In the genomic region with DNA sequence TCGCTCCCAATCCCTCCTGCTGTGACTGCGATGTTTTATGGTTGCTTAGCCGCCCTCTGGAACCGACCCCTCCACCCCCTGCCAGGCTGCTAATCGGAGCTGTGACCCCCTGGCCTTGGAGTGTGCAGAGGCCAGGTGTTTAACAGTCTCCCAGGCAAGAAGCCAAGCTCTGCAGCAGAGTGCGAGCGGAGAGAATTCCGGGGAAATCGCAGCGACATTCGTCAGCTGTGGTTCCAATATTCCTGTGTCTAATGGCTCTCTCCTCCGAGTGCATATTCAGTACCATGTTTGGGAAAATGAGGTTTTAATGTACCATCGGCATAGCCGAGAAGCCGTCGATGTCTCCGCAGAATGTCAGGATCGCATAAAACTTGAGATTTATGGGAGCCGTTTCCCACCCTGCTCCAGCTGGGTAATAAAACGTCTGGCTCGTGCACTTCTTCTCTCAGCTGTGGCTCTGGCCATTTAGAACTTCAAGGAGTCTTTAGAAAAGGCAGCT, we compare ENCODE assay signal across 8 mouse cellular contexts.
DNase-seq lines count a peak whose midpoint lies in the region; ATAC-seq and TF ChIP-seq lines count a peak whose summit lies in the region.

No protein-coding gene starts in this region.

- DNase-seq in liver, postnatal 0 days: no peak
- DNase-seq in hindlimb bud, embryonic 11.5 days (ENCODE audit: extremely low spot score, low read depth, low spot score): peak; percentile 68
- DNase-seq in lung, postnatal 4 days: peak; percentile 10 to 65
- DNase-seq in B cell, adult 2 months: no peak
- DNase-seq in layer of hippocampus, adult 18-20 months (ENCODE audit: low spot score in 2 of 2): no peak
- no peak for DNase-seq in spleen, postnatal 36 days (ENCODE audit: low spot score in 2 of 2)

- H3K27ac ChIP-seq in liver, embryonic 12.5 days: no peak overlapping the region
- no peak overlapping the region for H3K27ac ChIP-seq in liver, postnatal 0 days (ENCODE audit: low read depth)
- no peak overlapping the region for H3K27ac ChIP-seq in embryonic facial prominence, embryonic 13.5 days

- H3K9me3 ChIP-seq in liver, embryonic 12.5 days (replicated peaks): no peaks in the 10 kb centered on the region
- H3K9me3 ChIP-seq in liver, postnatal 0 days (ENCODE audit: low read length): no peaks in the 10 kb centered on the region
- H3K9me3 ChIP-seq in embryonic facial prominence, embryonic 13.5 days: no peaks in the 10 kb centered on the region

- peaks cover 48% of the 10 kb centered on the region for H3K27me3 ChIP-seq in liver, embryonic 12.5 days (replicated peaks)
- H3K27me3 ChIP-seq in liver, postnatal 0 days (ENCODE audit: insufficient read depth, low read length): 0 out of 2 replicates have a peak, but pooled peaks cover 8% of the 10 kb centered on the region
- peaks cover 25% of the 10 kb centered on the region for H3K27me3 ChIP-seq in embryonic facial prominence, embryonic 13.5 days

- no peak overlapping the region for H3K4me3 ChIP-seq in liver, embryonic 12.5 days
- H3K4me3 ChIP-seq in liver, postnatal 0 days (ENCODE audit: low read depth, low read length): no peak overlapping the region
- no peak overlapping the region for H3K4me3 ChIP-seq in embryonic facial prominence, embryonic 13.5 days

- ATAC-seq in liver, embryonic 12.5 days: no peak
- no peak for ATAC-seq in liver, postnatal 0 days
- no peak for ATAC-seq in embryonic facial prominence, embryonic 13.5 days (ENCODE audit: insufficient number of reproducible peaks, insufficient read depth, low FRiP score, low TSS enrichment, low read depth)

- H3K36me3 ChIP-seq in liver, embryonic 12.5 days: no peaks in the 10 kb centered on the region
- H3K36me3 ChIP-seq in liver, postnatal 0 days (replicated peaks; ENCODE audit: insufficient read depth, low read length): no peaks in the 10 kb centered on the region
- no peaks in the 10 kb centered on the region for H3K36me3 ChIP-seq in embryonic facial prominence, embryonic 13.5 days

- no peak for TF ChIP-seq EP300 in liver, postnatal 0 days (IDR thresholded peaks at IDR 0.05; ENCODE audit: low read depth)

- peaks cover 16% of the 10 kb centered on the region for H3K4me1 ChIP-seq in liver, embryonic 12.5 days
- H3K4me1 ChIP-seq in liver, postnatal 0 days (ENCODE audit: insufficient read depth): no peaks in the 10 kb centered on the region
- H3K4me1 ChIP-seq in embryonic facial prominence, embryonic 13.5 days: peaks cover 26% of the 10 kb centered on the region

- TF ChIP-seq CTCF in liver, postnatal 0 days (IDR thresholded peaks at IDR 0.05; ENCODE audit: low read depth): no peak

- WGBS in liver, embryonic 12.5 days (ENCODE audit: insufficient replicate concordance): 29% methylated on average over 21 of the region's 21 CpGs
- 14% methylated on average over 21 of the region's 21 CpGs for WGBS in liver, postnatal 0 days (ENCODE audit: insufficient replicate concordance)
- WGBS in embryonic facial prominence, embryonic 13.5 days: 15% methylated on average over 21 of the region's 21 CpGs

- H3K9ac ChIP-seq in liver, embryonic 12.5 days: no peak overlapping the region
- no peak overlapping the region for H3K9ac ChIP-seq in liver, postnatal 0 days (replicated peaks)
- peak overlapping the region; percentile 44; the same call in 1 of the 2 replicates for H3K9ac ChIP-seq in embryonic facial prominence, embryonic 13.5 days

- peak overlapping the region; percentile 22; the same call in 1 of the 2 replicates for H3K4me2 ChIP-seq in liver, embryonic 12.5 days
- no peak overlapping the region for H3K4me2 ChIP-seq in liver, postnatal 0 days (ENCODE audit: low read depth, low read length)
- peak overlapping the region; percentile 52 for H3K4me2 ChIP-seq in embryonic facial prominence, embryonic 13.5 days

Comparison
In these comparisons a context has a peak if more than half of its experiments do, and no peak if none do; other contexts are left out.
1. DNase-seq: peak in hindlimb bud, embryonic 11.5 days (single experiment) and lung, postnatal 4 days (2 of 2); none in liver, postnatal 0 days (single experiment), B cell, adult 2 months (0 of 2), layer of hippocampus, adult 18-20 months (0 of 2) and spleen, postnatal 36 days (0 of 2).